Mouse (Mus musculus) urinary bladder, adult 18-20 months (tissue): ENCODE results near the gene Tnni3.
A peak's percentile ranks its signal among the peaks of the same experiment; 100 is the strongest.

Source experiments
- DNase-seq, 2 experiments: peaks; one replicate each; pipeline ENCODE4 v3.0.0; 2022; ENCODE audit warnings: low spot score in 2 of 2, mixed read lengths in 2 of 2

The Tnni3 gene

GRCm38 (mm10) chr7:4499034-4499433 lies 25.0 kb downstream of the Tnni3 start:
- no peak for DNase-seq

- peak in 1 of 2 experiments; percentile 68 for DNase-seq
Measured at GRCm38 (mm10) chr7:4498251-4498650, 25.8 kb downstream of the Tnni3 start.

- no peak for DNase-seq
Measured at GRCm38 (mm10) chr7:4497271-4497903, 26.6 kb downstream of the Tnni3 start.

- DNase-seq: no peak
Measured at GRCm38 (mm10) chr7:4496468-4496867, 27.6 kb downstream of the Tnni3 start.

- DNase-seq: no peak
Measured at GRCm38 (mm10) chr7:4493991-4494390, 30.0 kb downstream of the Tnni3 start.

GRCm38 (mm10) chr7:4492284-4493224 lies 31.5 kb downstream of the Tnni3 start:
- DNase-seq: no peak

- no peak for DNase-seq
Measured at GRCm38 (mm10) chr7:4491308-4491707, 32.7 kb downstream of the Tnni3 start.

- DNase-seq: no peak
Measured at GRCm38 (mm10) chr7:4482281-4482680, 41.7 kb downstream of the Tnni3 start.

- no peak for DNase-seq
Measured at GRCm38 (mm10) chr7:4479674-4480073, 44.4 kb downstream of the Tnni3 start.

GRCm38 (mm10) chr7:4478796-4479291 lies 45.2 kb downstream of the Tnni3 start:
- DNase-seq: no peak

GRCm38 (mm10) chr7:4478021-4478795 lies 45.8 kb downstream of the Tnni3 start:
- peak; percentile 53 to 72 for DNase-seq

- DNase-seq: no peak
Measured at GRCm38 (mm10) chr7:4473940-4474339, 50.1 kb downstream of the Tnni3 start.

GRCm38 (mm10) chr7:4471179-4471555 lies 52.9 kb downstream of the Tnni3 start:
- peak; percentile 79 to 84 for DNase-seq

GRCm38 (mm10) chr7:4470275-4471178 lies 53.5 kb downstream of the Tnni3 start:
- DNase-seq: peak; percentile 56 to 65
